Mouse (Mus musculus) urinary bladder, adult 18-20 months (tissue): Measurements from ENCODE around the gene Sypl.
"Not testable (repeated sequence)": the region's sequence is repeated elsewhere in the genome, so short reads cannot be mapped to it uniquely, and the experiment has no call there.

Experiments used
- DNase-seq, 2 experiments: peaks; one replicate each; pipeline ENCODE4 v3.0.0; 2022; ENCODE audit warnings: low spot score in 2 of 2, mixed read lengths in 2 of 2

Sypl gene

DNA sequence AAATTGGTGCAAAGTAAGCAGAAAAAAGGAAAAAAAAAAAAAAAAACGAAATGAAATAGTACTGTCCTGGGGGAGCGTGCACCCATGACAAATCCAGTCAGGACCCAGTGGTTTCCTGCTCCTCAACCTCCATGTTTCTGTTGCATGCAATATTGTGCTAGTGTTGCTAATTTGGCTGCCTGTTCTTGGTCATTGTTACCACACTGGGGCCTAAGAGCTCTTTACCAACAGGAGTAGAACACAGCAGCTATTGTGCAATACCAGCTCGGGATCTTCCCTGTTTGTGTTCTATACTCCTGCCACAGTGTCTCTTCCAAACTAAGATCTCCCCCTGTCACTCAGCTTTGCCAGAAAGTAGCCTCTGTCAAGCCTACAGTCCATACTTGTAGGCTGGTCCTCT is 9.7 kb upstream of the Sypl start:
- DNase-seq = no peak

DNA sequence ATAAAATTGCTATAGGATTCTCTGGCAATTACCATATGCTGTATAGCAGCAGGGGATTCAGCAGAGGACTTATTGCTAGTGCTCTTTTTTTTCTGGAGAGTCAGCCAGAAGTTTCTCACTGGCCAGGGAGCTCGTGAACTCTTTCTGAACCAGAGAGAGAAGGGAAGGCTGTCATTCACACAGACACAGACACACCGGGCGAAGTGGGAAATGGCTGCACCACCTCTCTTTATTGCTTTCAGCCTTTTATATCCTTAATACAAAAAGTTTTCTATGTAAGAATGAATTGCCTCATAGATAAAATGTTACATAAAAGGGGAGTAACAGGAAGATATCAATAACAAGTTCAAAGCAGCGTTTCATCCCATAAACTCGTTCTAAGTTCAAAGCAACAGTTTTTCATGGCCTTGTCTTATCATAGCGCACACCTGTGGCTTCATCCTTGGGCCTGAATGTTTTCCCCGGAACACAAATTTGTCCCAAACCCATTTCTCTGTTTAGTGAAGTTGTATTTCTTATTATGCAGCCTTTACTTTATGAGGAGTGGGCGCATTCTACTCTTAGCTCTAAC is 8.7 kb upstream of the Sypl start:
- DNase-seq = no peak

DNA sequence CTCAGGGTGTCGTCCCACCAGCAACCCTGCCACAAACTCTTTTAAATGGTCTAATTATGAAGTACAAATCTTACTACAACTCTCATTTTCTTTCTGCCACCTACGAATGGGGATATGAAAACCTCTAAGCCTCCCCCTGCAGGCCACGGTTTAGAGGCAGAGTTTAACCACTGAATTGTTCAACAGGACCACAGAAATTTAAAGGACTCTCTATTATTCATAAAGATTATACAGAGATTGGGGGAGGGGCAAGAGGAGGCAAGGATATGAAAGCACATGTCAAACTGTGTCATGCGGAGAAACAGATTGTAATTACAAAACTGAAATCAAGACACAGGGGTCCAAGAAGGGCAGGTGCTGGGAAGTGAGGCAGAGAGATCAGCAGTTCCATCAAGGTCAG is 7.3 kb upstream of the Sypl start:
- DNase-seq = no peak

DNA sequence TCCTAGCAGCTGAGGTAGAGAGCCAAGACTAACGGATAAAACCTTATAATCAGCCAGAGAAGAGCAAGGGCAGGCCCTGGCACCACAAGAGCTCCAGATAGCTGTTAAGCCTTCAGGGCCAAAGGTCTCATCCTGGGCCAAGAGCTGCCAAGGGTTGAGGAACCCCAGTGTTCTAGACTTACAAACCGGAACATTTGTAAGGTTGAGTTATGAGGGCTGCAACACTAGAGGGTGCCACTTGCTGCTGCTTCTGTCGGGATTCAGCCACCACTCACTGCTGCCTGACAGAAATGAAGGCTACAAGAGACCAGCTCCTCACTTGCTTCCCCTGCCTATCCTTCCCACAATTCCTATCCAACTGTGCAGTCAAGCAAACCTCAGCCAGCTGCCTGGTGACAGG is 1.3 kb upstream of the Sypl start:
- DNase-seq = peak; percentile 38 to 41

DNA sequence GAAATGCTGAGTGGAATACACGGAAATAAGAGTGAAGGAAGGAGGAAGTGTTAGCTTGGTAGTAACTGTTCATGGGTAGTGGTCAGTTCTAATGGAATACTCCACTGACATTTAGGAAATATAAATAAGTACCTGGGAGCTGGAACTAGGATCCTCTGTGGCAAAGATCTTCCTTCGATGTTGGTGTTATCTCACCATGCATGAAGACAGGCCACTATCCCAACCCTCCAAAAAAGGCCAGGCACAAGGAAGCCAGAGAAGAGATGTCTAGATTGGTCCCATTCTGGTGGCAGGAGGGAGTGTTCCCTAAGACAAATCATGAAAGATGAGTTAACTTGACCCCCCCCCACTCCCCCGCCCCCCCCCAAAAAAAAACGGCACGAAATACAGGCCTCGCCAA is 625 bp upstream of the Sypl start:
- no peak for DNase-seq

DNA sequence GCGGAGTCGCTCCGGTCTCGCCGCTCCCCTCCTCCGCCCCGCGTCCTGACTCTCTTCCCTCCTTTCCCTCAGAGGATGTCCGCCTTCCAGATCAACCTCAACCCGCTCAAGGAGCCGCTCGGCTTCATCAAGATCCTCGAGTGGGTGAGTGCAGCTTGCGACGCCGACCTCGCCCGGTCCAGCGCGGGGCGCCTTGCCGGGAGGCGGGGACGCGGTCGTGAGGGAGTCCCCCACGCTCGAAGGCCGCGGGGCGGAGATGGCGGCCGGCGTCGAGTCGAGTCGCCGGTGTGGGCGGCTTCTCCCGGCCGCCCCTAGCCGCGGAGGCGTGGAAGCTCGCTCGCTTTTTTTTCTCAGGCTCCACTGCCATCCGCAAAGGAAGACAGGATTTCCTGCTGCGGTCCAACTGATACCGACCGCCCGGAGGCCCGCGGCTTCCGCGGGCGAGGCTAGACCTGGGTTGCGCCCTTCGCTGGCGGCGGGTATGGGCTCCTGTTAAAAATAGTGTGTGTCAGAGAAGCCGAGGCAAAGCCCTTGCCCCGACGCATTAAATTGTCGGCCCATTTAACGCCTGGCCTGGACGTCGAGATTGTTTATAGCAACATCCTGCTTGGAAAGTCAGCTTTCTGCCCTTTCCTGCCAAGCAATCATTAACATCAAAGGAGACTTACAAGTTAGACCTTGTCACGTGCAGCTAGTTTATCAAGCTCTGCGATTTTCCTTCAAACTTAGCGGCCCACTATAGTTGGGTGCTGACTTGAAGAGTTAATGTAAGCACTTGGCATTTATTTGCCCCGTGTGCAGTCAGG is 728 bp downstream of the Sypl start:
- no peak for DNase-seq

DNA sequence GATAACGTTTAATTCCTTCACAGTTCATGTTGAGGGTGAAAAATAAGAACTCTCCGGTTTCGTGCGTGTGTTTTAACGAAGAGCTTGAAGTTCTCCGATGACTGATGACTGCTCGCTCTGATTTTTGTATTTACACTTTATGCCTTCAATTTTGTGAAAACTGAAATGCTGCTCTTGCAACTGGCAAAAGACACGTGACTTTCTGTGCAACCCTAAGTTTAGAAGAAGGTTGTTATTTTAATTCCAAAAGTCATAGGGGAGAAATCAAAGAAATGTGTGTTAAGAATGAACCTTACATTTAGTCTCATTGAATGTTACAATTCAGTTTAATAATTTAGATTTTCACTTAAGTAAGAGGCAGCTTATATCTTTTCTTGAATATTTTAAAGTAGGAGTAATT is 1.3 kb downstream of the Sypl start:
- DNase-seq = no peak

DNA sequence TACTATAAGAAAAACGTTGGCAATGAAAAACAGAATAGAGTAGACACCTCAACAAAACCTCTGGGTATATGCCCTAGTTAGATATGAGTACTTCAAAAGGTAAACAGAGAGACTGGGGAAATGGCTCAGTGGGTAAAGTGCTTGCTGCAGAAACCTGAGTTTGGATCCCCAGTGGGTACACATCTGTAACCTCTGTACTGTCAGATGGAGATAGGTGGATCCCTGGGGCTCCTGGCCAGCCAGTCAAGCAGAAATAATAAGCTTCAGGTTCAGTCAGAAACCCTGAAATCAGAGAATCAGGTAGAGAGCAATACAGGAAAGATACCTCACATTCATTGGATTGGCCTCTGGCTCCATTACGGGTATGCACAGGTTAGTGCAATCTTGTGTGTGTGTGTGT is 3.5 kb downstream of the Sypl start:
- DNase-seq = no peak

DNA sequence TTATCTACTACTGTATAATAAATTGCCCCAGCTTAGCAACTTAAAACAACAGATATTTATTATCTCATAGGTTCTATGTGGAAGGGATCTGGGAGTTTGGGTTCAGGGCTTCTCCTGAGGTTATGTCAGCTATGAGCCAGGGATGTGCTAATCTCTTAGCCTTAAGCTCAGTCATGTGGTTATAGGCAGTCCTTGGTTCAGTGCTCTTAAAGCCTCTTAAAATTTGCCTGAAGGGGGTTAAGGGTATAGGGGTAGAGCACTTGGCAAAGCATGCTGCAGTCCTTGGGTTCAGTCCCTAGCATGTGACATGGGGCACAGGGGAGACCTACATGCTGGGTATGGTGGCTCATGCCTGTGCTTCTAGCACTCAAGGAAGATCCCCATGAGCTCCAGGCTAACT is 8.4 kb downstream of the Sypl start:
- DNase-seq = no peak

GRCm38 (mm10) chr12:32963858-32964257 is 10.2 kb downstream of the Sypl start:
- no peak for DNase-seq

GRCm38 (mm10) chr12:32972287-32972686 is 18.6 kb downstream of the Sypl start:
- no peak for DNase-seq

DNA sequence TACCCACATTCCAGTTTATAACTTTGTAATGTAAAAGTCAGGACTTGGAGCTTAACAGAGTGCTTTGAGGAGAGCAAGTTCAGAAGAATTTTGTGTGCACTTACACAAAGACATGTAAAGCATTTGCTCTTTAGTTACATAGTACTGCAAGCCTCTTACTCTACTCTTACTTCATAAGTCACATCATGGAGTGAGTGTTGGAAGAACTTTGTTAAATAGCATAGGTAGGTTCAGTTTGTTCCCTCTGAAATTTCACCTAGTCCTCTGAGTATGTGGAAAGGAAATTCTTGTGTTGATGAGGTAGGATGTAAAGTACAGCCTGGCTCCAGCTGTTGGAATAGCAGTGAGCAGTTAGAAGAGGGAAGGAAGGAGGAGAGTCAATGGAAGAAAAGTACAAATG is 21.2 kb downstream of the Sypl start:
- no peak for DNase-seq

DNA sequence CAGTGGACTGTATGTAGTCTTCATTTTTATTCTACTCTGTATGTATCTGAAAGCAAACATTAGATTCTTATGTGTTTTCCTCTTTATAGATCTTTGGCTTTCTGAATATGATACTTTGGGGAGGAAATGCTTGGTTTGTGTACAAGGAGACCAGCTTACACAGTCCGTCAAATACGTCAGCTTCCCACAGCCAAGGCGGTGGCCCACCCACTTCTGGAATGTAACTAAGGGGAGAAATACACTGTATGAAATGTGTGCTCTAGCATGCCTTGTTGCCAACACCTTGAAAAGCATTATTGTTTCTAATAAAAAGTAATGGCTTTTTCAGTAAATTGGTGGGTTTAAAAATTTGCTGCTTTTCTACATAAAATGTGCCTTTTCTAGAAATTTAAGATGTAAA is 21.8 kb downstream of the Sypl start:
- DNase-seq = no peak

DNA sequence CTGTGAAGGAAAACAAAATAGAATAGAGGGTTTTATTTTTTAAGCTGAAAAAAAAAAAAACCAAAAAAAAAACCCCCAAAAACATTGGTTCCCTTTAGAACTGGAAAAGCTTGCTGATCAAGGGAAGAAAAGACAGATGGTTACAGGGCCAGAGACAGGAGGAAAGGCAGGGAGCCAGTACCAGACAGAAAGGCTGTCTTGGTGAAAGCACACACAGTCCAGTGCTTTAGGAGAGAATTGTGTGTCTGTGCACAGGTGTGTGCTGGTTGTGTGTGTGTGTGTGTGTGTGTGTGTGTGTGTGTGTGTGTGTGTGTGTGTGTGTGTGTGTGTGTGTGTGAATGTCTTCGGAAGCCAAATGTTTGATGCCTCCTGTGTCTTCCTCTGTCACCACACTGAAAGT is 28.9 kb downstream of the Sypl start:
- no peak for DNase-seq

- DNase-seq = no peak
Observed at GRCm38 (mm10) chr12:32983081-32983480, 29.4 kb downstream of the Sypl start.

DNA sequence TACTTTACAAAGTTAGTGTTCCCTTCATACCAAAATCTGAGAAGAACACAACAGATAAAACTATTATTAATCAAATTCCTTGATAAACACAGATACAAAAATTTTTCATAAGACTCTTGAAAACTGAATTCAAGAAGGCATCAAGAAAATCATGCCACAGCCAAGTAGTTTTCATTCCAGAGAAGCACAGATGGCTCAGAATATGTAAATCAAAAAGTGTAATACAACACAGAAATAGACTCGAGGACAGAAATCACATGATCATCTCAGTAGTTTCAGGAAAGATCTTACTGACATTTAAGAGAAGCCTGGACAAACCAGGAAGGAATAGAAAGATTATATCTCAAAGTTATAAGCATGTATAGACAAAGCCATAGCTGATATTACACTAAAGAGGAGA is 32.6 kb downstream of the Sypl start:
- no peak for DNase-seq

DNA sequence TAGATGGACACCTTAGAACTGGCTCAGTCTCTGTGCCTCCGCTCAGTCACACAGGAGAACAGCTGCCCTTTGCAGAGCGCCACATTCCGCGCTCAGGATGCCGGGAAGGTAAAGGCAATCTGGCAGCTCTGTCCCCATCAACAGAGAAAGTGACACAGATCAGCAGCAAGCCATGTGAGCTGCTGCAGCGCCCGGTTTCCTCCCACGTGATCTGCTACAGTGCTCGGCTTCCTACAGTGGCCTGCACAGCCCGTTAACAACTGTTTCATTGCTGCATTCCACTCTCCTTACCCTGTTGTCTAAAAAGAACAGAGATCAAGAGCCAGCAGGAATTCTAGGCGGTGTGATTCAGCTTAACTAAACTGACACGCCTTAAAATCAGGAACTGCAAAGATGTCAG is 36.0 kb downstream of the Sypl start:
- DNase-seq = no peak

GRCm38 (mm10) chr12:32994081-32994480 is 40.4 kb downstream of the Sypl start:
- DNase-seq = no peak

DNA sequence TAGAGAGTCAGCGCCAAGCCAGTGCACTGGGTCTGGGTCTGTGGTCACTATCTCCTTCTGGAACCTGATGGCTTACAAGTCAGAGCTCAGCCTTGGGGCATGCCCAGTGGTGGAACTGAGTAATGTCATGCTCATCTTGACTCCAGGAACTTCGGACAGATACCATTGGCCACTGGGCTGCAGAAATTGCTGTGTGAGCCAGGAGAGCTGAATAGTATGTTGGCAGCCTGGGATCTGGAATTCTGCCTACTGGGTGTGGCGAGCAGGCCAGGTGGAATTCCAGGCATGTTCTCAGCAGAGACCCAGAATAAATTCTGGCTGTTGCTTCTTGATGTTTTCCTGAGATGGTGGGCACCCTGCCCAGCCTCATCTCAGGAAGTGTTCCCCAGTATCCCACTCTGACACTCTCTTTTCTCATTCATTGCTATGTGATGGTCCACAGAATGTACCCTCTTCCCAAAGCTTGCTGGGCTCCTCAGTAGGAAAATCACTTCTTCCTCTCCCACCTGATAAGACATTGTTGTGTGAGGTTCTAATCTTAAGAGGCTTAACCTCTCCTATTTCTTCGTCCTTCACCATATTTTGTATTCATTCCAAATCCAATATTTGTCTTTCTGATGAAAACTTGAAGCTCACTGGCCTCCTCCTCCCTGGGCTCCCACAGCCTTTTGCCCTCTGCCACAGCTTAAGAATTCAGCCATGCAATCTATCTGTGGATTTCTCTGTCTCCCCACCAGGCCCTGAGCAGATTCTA is 41.6 kb downstream of the Sypl start:
- no peak for DNase-seq

DNA sequence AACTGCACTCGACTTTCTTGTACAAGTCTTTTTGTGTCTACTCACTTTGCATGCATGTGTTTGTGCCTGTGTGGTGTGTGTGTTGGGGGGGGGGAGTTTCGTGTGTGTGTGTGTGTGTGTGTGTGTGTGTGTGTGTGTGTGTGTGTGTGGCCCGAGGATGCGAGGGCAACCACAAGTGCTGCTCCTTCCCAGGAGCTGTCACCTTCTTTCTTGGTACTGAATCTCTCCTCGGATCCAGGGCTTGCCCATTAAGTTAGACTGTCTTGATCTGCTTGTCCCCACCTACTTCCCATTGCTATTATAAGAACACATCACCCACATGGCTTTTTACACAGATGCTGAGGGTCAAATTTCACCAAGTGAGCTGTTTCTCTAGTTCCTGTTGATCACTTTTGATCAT is 45.1 kb downstream of the Sypl start:
- no peak for DNase-seq

DNA sequence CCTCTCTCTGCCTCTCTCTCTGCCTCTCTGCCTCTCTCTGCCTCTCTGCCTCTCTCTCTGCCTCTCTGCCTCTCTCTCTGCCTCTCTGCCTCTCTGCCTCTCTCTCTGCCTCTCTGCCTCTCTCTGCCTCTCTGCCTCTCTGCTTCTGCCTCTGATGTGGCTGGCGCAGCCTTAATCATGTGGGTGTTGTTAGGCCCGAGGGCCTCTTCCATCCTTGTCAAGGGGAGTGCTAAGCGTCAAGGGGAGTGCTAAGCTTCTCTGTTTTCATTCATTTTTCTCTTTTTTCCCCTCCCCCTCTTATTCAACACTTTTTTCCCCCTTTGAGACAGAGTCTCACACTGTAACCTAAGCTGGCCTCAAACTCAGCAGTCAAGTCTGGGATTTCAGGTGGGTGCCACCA is 46.1 kb downstream of the Sypl start:
- not testable (repeated sequence) for DNase-seq

- no peak for DNase-seq
Observed at GRCm38 (mm10) chr12:33000402-33000801, 46.7 kb downstream of the Sypl start.

DNA sequence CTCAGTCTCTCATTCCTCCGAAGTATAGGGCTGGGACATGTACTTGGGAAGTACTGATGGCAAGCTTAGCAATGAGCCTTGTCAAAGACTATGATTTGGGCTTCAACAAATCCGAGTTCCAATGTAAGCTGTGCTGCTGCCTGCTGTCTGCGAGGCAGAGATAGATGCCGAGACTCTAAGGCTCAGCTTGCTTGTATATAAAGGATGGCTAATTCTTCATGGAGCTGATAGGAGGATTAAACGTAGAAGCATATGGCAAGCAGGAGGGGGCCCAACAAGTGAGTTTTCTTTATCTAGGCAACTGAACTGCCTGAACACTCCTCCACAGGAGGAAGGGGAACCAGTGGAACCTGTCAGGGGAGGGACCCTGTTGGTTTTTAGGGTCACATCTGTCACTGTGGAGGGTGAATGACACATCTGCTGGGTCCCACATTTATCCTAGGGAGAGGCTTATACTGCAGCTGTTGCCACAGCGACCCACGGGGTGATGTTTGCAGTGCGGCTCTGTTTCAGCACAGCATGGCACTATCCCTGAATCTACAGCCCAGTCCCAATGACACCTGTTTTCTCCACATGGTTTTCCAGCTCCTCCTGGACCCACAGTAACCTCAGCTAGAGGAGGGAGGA is 49.8 kb downstream of the Sypl start:
- DNase-seq = no peak
